Mouse (Mus musculus) midbrain, embryonic 14.5 days (tissue): ENCODE results near the gene Hgfac. TPM values are rescaled to one million over a fixed set of nuclear protein-coding genes. Genes with fewer than 3 reads are reported as not detected.

Experiments used
- ATAC-seq: fragments of 200-750 bp; cut with Nextera tagmentation; 2 replicates; pipeline ENCODE4 v1.8.0; 2017; ENCODE audit warnings: moderate number of reproducible peaks, moderate library complexity; ENCODE audit not compliant: low FRiP score, low TSS enrichment
- DNase-seq: peaks from one replicate; pipeline ENCODE4 v3.0.0-alpha.2; 2015
- H3K27ac ChIP-seq: fragments of 300-500 bp; sonication (generic); replicated peaks from 2 replicates; pipeline ENCODE4 v1.5.1; 2014; ENCODE audit warnings: mild to moderate bottlenecking, low read depth, low read length, moderate library complexity
- H3K27me3 ChIP-seq: fragments of 300-500 bp; sonication (generic); 2 replicates; pipeline ENCODE4 v1.6.1; 2014; ENCODE audit warnings: low read length, control low read depth, mixed read lengths; ENCODE audit not compliant: control insufficient read depth, insufficient read depth
- H3K36me3 ChIP-seq: fragments of 300-500 bp; sonication (generic); 2 replicates; pipeline ENCODE4 v1.6.1; 2014; ENCODE audit warnings: low read length, control low read depth; ENCODE audit not compliant: control insufficient read depth, insufficient read depth
- H3K4me1 ChIP-seq: fragments of 300-500 bp; sonication (generic); 2 replicates; pipeline ENCODE4 v1.6.1; 2014; ENCODE audit warnings: mild to moderate bottlenecking, antibody characterized with exemption, low read length, control low read depth; ENCODE audit not compliant: control insufficient read depth, insufficient read depth
- H3K4me2 ChIP-seq: fragments of 300-500 bp; sonication (generic); 2 replicates; pipeline ENCODE4 v1.6.1; 2014; ENCODE audit warnings: mild to moderate bottlenecking, low read length, moderate library complexity
- H3K4me3 ChIP-seq: fragments of 300-500 bp; sonication (generic); replicated peaks from 2 replicates; pipeline ENCODE4 v1.5.1; 2014; ENCODE audit warnings: low read depth, low read length
- H3K9ac ChIP-seq: fragments of 300-500 bp; sonication (generic); replicated peaks from 2 replicates; pipeline ENCODE4 v1.6.1; 2014; ENCODE audit warnings: mild to moderate bottlenecking, low read length, moderate library complexity
- H3K9me3 ChIP-seq: fragments of 300-500 bp; sonication (generic); 2 replicates; pipeline ENCODE4 v1.6.1; 2016; ENCODE audit warnings: low read length, control low read depth, mixed read lengths; ENCODE audit not compliant: control insufficient read depth
- WGBS: fragments of 180-500 bp; shearing (Covaris S2); extraction: QIAGEN DNeasy Blood & Tissue Kit; methylation state at CpG from one replicate; pipeline ENCODE4 v1.1.7; 2014; 5-methylcytosine and 5-hydroxymethylcytosine counted together
- polyA plus RNA-seq: library from polyadenylated mRNA; unstranded; fragments of >200 nt; fragmentation: Nextera tagmentation; extraction: Ambion mirVana; gene quantifications from 2 replicates; pipeline ENCODE4 v1.2.1, GENCODE M21; 2014

Gene Hgfac
- polyA plus RNA-seq, 1 experiment from 2014 or later, result 1.1 TPM

DNA sequence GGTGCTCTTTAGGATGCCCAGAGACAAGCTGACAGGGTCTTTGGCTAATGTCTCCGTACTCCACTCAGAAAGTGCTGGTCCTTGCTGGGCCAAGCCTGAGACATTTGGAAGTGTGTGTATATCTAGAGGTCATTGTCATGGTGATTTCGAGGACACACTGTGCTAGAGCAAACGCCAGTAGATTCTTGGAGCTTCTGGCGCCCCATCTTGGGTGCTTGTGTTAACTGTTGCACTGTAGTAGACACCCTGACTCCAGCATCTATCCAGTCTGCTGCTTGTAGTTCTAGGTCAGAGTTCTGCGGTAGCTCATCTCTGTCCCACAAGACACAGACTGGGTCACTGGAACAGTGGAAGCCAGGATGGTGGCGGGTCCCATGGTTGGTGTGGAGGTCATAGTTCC lies 30.5 kb downstream of the Hgfac start:
- DNase-seq (no peak), ATAC-seq (no peak)
- Histone ChIP-seq H3K9ac (no peak overlapping the region), H3K36me3 (no peaks in the 10 kb centered on the region), H3K9me3 (no peaks in the 10 kb centered on the region), H3K4me1 (0 out of 2 replicates have a peak, but pooled peaks cover 6% of the 10 kb centered on the region), H3K27me3 (no peaks in the 10 kb centered on the region), H3K27ac (no peak overlapping the region), H3K4me3 (no peak overlapping the region), H3K4me2 (no peak overlapping the region)
- WGBS, result 95% methylated on average over 6 of the region's 6 CpGs

DNA sequence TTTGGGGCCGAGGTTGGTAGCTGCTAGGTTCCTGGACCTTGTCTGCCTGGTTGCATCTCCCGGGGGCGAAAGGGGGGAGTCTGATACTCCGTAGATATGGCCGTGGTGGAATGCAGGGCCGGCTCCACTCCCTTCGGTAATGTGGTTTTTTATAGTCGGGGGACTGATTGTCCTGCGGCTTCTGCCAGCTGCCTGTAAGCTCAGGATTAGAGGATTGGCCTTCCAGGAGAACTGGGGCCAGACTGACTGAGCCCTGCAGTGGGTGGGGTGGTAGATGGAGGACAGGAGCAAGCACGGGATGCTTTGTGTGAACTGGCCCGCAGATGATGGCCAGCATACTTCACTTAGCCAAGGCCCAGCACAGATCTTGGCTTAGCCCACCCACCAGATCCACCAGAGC lies 31.9 kb downstream of the Hgfac start:
- WGBS, result 76% methylated on average over 11 of the region's 11 CpGs
- H3K27me3 ChIP-seq, result no peaks in the 10 kb centered on the region
- H3K9ac ChIP-seq, result no peak overlapping the region
- no peak overlapping the region for H3K4me3 ChIP-seq
- DNase-seq (no peak), ATAC-seq (no peak)
- H3K4me2 ChIP-seq, result no peak overlapping the region
- 0 out of 2 replicates have a peak, but pooled peaks cover 6% of the 10 kb centered on the region for H3K4me1 ChIP-seq
- no peaks in the 10 kb centered on the region for H3K36me3 ChIP-seq
- no peak overlapping the region for H3K27ac ChIP-seq
- H3K9me3 ChIP-seq, result no peaks in the 10 kb centered on the region

DNA sequence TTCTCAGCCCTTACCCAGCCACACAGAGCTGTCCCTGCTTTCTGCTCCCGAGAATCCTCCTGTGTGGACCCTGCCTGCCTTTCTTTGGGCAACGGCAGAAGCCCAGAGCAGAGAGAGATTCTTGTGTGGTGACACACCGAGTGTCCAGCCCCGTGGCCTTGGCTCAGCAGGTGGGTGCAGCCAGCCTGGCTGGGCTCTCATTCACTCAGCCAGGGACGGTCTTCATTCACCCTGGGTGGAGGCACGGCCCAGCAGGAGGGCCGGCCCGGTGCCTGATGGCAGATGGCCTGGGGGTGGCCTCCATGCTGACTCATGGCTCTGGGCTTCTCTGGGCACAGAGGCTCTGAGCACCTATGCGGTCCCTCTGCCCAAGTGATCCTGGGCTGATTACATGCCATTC lies 32.7 kb downstream of the Hgfac start:
- no peaks in the 10 kb centered on the region for H3K36me3 ChIP-seq
- H3K27me3 ChIP-seq, result no peaks in the 10 kb centered on the region; the same call in 1 of the 2 replicates
- H3K4me2 ChIP-seq, result no peak overlapping the region
- H3K4me3 ChIP-seq, result no peak overlapping the region
- DNase-seq, result no peak
- no peak overlapping the region for H3K9ac ChIP-seq
- H3K27ac ChIP-seq, result no peak overlapping the region
- WGBS, result 70% methylated on average over 9 of the region's 9 CpGs
- no peak for ATAC-seq
- H3K9me3 ChIP-seq, result no peaks in the 10 kb centered on the region
- H3K4me1 ChIP-seq, result 0 out of 2 replicates have a peak, but pooled peaks cover 6% of the 10 kb centered on the region

DNA sequence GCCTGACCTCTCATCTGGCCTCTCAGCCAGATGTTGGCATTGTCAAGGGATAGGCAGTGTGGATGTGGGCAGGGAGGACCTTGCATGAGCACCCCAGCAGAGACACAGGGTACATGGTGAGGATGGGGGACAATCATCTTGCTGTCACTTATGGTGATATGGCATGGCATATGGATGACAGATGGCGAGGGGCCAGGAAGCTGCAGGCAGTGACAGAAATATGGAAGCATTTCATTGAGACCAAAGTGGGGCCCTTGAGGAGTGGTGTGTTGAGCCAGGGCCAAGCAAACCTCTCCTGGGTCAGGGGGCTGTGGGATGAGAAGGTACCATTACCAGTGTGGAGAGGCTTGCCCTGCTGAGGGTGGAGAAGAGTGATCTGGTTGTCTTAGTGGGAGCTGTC lies 35.1 kb downstream of the Hgfac start:
- H3K4me3 ChIP-seq, result no peak overlapping the region
- no peak overlapping the region for H3K4me2 ChIP-seq
- H3K27me3 ChIP-seq, result no peaks in the 10 kb centered on the region; the same call in 1 of the 2 replicates
- H3K36me3 ChIP-seq, result no peaks in the 10 kb centered on the region
- DNase-seq (no peak), ATAC-seq (no peak)
- H3K27ac ChIP-seq, result no peak overlapping the region
- H3K9ac ChIP-seq, result no peak overlapping the region
- 93% methylated on average over 1 of the region's 1 CpGs for WGBS
- H3K9me3 ChIP-seq, result no peaks in the 10 kb centered on the region
- no peaks in the 10 kb centered on the region for H3K4me1 ChIP-seq

DNA sequence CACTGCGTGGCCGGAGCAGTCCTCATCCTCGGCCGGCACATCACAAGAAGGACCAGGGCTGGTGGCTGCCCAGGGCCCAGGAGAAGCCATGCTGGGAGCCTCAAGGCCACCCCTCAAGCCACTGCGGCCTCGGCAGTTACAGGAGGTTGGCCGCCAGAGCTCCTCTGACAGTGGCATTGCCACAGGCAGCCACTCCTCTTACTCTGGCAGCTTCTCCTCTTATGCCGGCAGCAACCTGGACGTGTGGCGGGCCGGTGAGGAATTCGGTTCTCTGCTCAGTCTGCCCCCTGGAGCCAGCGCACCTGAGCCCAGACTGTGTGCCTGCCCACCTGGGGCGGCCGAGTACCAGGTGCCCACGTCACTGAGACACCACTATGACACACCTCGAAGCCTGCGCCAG lies 37.8 kb downstream of the Hgfac start:
- H3K36me3 ChIP-seq, result no peaks in the 10 kb centered on the region
- no peak for DNase-seq
- ATAC-seq, result no peak
- H3K4me1 ChIP-seq, result no peaks in the 10 kb centered on the region
- H3K9ac ChIP-seq, result no peak overlapping the region
- no peaks in the 10 kb centered on the region for H3K9me3 ChIP-seq
- no peaks in the 10 kb centered on the region; the same call in 1 of the 2 replicates for H3K27me3 ChIP-seq
- no peak overlapping the region for H3K4me3 ChIP-seq
- H3K4me2 ChIP-seq, result no peak overlapping the region
- 23% methylated on average over 18 of the region's 18 CpGs for WGBS
- no peak overlapping the region for H3K27ac ChIP-seq

DNA sequence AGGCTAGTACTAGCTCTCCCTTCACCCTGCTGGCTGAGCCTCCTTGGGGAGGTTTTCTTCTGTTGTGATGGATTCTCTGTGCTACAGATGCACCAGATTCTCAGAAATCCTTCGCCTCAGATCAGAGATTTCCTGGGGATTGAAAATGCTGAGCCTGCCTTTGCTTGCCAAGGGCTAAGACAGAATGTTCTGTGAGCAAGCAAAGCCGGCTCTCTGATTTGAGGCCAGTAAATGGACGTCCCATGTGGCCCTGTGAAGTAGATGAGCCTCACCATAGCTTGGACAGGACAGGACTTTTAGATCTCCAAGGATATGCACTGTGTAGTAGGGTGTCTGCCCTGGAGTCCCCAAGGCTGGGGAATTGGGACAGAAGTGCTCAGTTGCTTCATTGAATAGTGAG lies 43.6 kb downstream of the Hgfac start:
- WGBS, result 73% methylated on average over 3 of the region's 3 CpGs
- Histone ChIP-seq H3K4me1 (no peaks in the 10 kb centered on the region), H3K27ac (no peak overlapping the region), H3K9ac (no peak overlapping the region), H3K4me3 (no peak overlapping the region), H3K27me3 (no peaks in the 10 kb centered on the region), H3K4me2 (no peak overlapping the region), H3K9me3 (no peaks in the 10 kb centered on the region), H3K36me3 (no peaks in the 10 kb centered on the region)
- DNase-seq (no peak), ATAC-seq (no peak)

DNA sequence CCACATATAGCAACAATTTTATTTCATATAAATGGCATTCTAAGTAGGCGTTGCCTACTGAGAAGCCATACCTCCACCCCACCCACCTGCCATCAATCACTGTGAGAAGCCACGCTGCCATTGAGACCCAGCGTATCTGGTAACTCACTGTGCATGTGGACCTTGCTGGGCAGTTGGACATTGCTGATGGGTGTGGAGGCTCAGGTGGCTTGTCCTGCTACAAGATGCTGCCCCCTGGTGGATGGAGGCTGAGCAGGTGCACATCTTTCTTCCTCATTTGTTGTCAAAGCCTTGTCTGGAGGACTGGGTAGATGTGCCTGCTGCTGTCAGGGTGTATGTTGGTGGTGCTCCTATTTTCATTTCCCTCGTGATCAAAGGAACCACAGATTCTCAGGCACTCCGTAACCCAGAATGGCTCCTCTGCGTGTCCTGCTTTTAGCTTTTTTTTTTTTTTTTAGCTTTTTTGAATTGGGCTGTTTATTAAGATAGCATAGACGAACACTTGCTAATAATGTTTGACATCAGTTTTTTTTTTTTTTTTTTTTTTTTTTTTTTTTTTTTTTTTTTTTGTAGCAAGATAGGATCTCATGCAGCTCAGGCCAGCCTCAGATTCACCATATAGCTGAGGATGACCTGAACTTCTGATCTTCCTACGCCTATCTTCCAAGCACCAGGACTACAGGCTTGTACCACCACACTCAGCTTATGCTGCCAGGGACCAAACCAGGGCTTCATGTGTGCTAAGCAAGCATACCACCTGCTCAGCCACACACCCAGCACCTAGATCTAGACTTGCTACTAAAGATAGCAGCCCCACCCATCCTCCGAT lies 47.7 kb downstream of the Hgfac start:
- Histone ChIP-seq H3K9ac (no peak overlapping the region), H3K27ac (no peak overlapping the region), H3K4me3 (no peak overlapping the region), H3K27me3 (no peaks in the 10 kb centered on the region), H3K9me3 (no peaks in the 10 kb centered on the region), H3K36me3 (peaks cover 35% of the 10 kb centered on the region), H3K4me2 (no peak overlapping the region), H3K4me1 (no peaks in the 10 kb centered on the region)
- peak; percentile 65 for DNase-seq
- 70% methylated on average over 9 of the region's 9 CpGs for WGBS
- no peak for ATAC-seq

DNA sequence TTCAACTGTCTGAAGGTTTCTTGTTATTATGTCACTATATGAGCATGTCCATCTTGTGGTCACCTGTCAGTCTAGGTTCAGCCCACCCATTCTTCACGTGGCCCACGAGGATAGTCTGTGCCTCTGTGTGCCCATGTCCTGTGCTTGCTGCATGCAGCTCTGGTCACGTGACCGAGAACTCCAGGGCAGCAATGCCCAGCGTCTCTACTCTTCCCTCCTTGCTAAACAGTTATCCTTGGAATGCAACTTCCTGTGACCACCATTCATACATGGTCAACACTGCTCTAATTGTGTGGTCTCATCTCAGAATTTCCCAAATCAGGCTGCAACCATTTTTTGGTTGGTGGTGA lies 48.3 kb downstream of the Hgfac start:
- Histone ChIP-seq H3K27me3 (no peaks in the 10 kb centered on the region), H3K4me2 (no peak overlapping the region), H3K4me1 (no peaks in the 10 kb centered on the region), H3K9ac (no peak overlapping the region), H3K4me3 (no peak overlapping the region), H3K27ac (no peak overlapping the region), H3K9me3 (no peaks in the 10 kb centered on the region), H3K36me3 (peaks cover 39% of the 10 kb centered on the region)
- ATAC-seq (no peak), DNase-seq (no peak)
- 85% methylated on average over 5 of the region's 5 CpGs for WGBS

DNA sequence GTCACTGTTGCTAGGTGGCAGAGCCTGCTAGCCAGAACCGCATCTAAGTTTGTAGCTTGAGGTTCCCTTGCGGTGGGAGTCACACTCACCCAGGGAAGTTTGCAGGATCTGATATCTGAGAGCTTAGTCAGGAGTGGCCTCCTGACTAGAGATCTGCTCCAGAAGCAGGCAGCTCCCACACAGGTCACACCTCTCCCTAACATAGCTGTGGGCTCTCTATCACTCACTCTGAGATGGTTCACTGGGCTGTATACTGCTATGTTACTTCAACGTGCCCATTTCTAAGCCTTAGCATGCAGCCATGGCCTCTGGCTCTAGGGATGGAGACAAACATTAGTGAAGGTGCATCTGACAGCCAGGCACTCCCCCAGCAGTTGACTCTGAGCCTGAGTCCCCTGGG lies 50.3 kb downstream of the Hgfac start:
- 92% methylated on average over 3 of the region's 3 CpGs for WGBS
- Histone ChIP-seq H3K27me3 (no peaks in the 10 kb centered on the region), H3K4me2 (no peak overlapping the region), H3K27ac (no peak overlapping the region), H3K4me3 (no peak overlapping the region), H3K9me3 (no peaks in the 10 kb centered on the region), H3K36me3 (peaks cover 59% of the 10 kb centered on the region), H3K9ac (no peak overlapping the region), H3K4me1 (no peaks in the 10 kb centered on the region)
- DNase-seq, result no peak
- ATAC-seq, result no peak
